Mouse (Mus musculus): Measurements from ENCODE around the gene Hacl1.

- TF ChIP-seq POLR2A (IDR thresholded peaks at IDR 0.05; ENCODE audit: insufficient read depth, low read length) (no peak), CTCF (IDR thresholded peaks at IDR 0.05; ENCODE audit: low read depth, low read length) (no peak), EP300 (IDR thresholded peaks at IDR 0.05; ENCODE audit: insufficient read depth, low read depth, low read length) (no peak)
Observed at GRCm38 (mm10) chr14:31583082-31583481, 58.0 kb downstream of the Hacl1 start.

Data from ES-Bruce4 (cell line).